Mouse (Mus musculus): ENCODE data around the gene Sobp.
A peak's percentile ranks its signal among the peaks of the same experiment; 100 is the strongest.

GRCm38 (mm10) chr10:42980999-42981757, 193.2 kb downstream of the Sobp start:
- TF ChIP-seq CTCF (IDR thresholded peaks at IDR 0.05; ENCODE audit: low read depth) (peak; percentile 50), EP300 (optimal IDR thresholded peaks at IDR 0.05) (no peak)
